Mouse (Mus musculus): ENCODE measurements around the gene Fastk. TPM values are rescaled to one million over a fixed set of nuclear protein-coding genes. Genes with fewer than 3 reads are reported as not detected.

Gene Fastk
- total and polyA plus RNA-seq, 2 experiments from 2014 or later: 97.9 to 174 TPM

GRCm38 (mm10) chr5:24474723-24475261 lies 29.7 kb upstream of the Fastk start:
- H3K9ac ChIP-seq (replicated peaks; ENCODE audit: low read length, poor library complexity, severe bottlenecking): peak overlapping the region; percentile 36
- DNase-seq (ENCODE audit: low spot score) (peak; percentile 33), ATAC-seq (ENCODE audit: low FRiP score) (peak; percentile 14; the same call in 1 of the 2 replicates)
- WGBS: 7% methylated on average over 59 of the region's 67 CpGs
- peak overlapping the region; percentile 29 for H3K4me3 ChIP-seq (ENCODE audit: low read depth, low read length)
- H3K4me1 ChIP-seq (ENCODE audit: insufficient read depth, low read length): 0 out of 2 replicates have a peak, but pooled peaks cover 10% of the 10 kb centered on the region
- no peaks in the 10 kb centered on the region for H3K9me3 ChIP-seq (ENCODE audit: low read length)
- H3K27ac ChIP-seq (ENCODE audit: low read depth, low read length): no peak overlapping the region
- H3K27me3 ChIP-seq (ENCODE audit: insufficient read depth, low read length): no peaks in the 10 kb centered on the region
- peak overlapping the region; percentile 46 for H3K4me2 ChIP-seq (ENCODE audit: low read depth, low read length, poor library complexity, severe bottlenecking)
- H3K36me3 ChIP-seq (ENCODE audit: insufficient read depth, low read length): peaks cover 33% of the 10 kb centered on the region
- TF ChIP-seq CTCF (IDR thresholded peaks at IDR 0.05): peak; percentile 18; the same call in 1 of the 2 replicates

GRCm38 (mm10) chr5:24474025-24474722 lies 29.1 kb upstream of the Fastk start:
- no peaks in the 10 kb centered on the region for H3K9me3 ChIP-seq (ENCODE audit: low read length)
- peak; percentile 7; the same call in 1 of the 2 replicates for ATAC-seq (ENCODE audit: low FRiP score)
- H3K4me1 ChIP-seq (ENCODE audit: insufficient read depth, low read length): 0 out of 2 replicates have a peak, but pooled peaks cover 10% of the 10 kb centered on the region
- H3K36me3 ChIP-seq (ENCODE audit: insufficient read depth, low read length): peaks cover 27% of the 10 kb centered on the region
- TF ChIP-seq CTCF (IDR thresholded peaks at IDR 0.05): no peak
- H3K4me2 ChIP-seq (ENCODE audit: low read depth, low read length, poor library complexity, severe bottlenecking): peak overlapping the region; percentile 46
- DNase-seq (ENCODE audit: low spot score): no peak
- WGBS: 11% methylated on average over 63 of the region's 77 CpGs
- H3K27ac ChIP-seq (ENCODE audit: low read depth, low read length): no peak overlapping the region
- H3K4me3 ChIP-seq (ENCODE audit: low read depth, low read length): peak overlapping the region; percentile 29
- no peaks in the 10 kb centered on the region for H3K27me3 ChIP-seq (ENCODE audit: insufficient read depth, low read length)
- peak overlapping the region; percentile 36 for H3K9ac ChIP-seq (replicated peaks; ENCODE audit: low read length, poor library complexity, severe bottlenecking)

- H3K4me1 ChIP-seq (ENCODE audit: insufficient read depth, low read length): 0 out of 2 replicates have a peak, but pooled peaks cover 10% of the 10 kb centered on the region
- H3K27ac ChIP-seq (ENCODE audit: low read depth, low read length): no peak overlapping the region
- H3K9me3 ChIP-seq (ENCODE audit: low read length): no peaks in the 10 kb centered on the region
- no peak overlapping the region for H3K9ac ChIP-seq (replicated peaks; ENCODE audit: low read length, poor library complexity, severe bottlenecking)
- H3K4me2 ChIP-seq (ENCODE audit: low read depth, low read length, poor library complexity, severe bottlenecking): no peak overlapping the region
- ATAC-seq (ENCODE audit: low FRiP score) (no peak), DNase-seq (ENCODE audit: low spot score) (no peak)
- TF ChIP-seq CTCF (IDR thresholded peaks at IDR 0.05): no peak
- H3K4me3 ChIP-seq (ENCODE audit: low read depth, low read length): no peak overlapping the region
- H3K36me3 ChIP-seq (ENCODE audit: insufficient read depth, low read length): peaks cover 16% of the 10 kb centered on the region
- WGBS: 50% methylated on average over 7 of the region's 7 CpGs
- H3K27me3 ChIP-seq (ENCODE audit: insufficient read depth, low read length): no peaks in the 10 kb centered on the region
Measured at GRCm38 (mm10) chr5:24472884-24473619, 28.0 kb upstream of the Fastk start.

- DNase-seq (ENCODE audit: low spot score): peak; percentile 89
- no peak overlapping the region for H3K9ac ChIP-seq (replicated peaks; ENCODE audit: low read length, poor library complexity, severe bottlenecking)
- no peaks in the 10 kb centered on the region for H3K36me3 ChIP-seq (ENCODE audit: insufficient read depth, low read length)
- H3K27me3 ChIP-seq (ENCODE audit: insufficient read depth, low read length): no peaks in the 10 kb centered on the region
- TF ChIP-seq CTCF (IDR thresholded peaks at IDR 0.05): peak; percentile 95
- no peak overlapping the region for H3K27ac ChIP-seq (ENCODE audit: low read depth, low read length)
- H3K9me3 ChIP-seq (ENCODE audit: low read length): no peaks in the 10 kb centered on the region
- H3K4me2 ChIP-seq (ENCODE audit: low read depth, low read length, poor library complexity, severe bottlenecking): no peak overlapping the region
- 0 out of 2 replicates have a peak, but pooled peaks cover 15% of the 10 kb centered on the region for H3K4me1 ChIP-seq (ENCODE audit: insufficient read depth, low read length)
- peak; percentile 70 for ATAC-seq (ENCODE audit: low FRiP score)
- no peak overlapping the region for H3K4me3 ChIP-seq (ENCODE audit: low read depth, low read length)
- 12% methylated on average over 5 of the region's 5 CpGs for WGBS
Measured at GRCm38 (mm10) chr5:24470600-24470999, 25.5 kb upstream of the Fastk start.

GRCm38 (mm10) chr5:24466762-24467161 lies 21.7 kb upstream of the Fastk start:
- Histone ChIP-seq H3K4me1 (ENCODE audit: insufficient read depth, low read length) (0 out of 2 replicates have a peak, but pooled peaks cover 6% of the 10 kb centered on the region), H3K9ac (replicated peaks; ENCODE audit: low read length, poor library complexity, severe bottlenecking) (no peak overlapping the region), H3K27me3 (ENCODE audit: insufficient read depth, low read length) (no peaks in the 10 kb centered on the region), H3K27ac (ENCODE audit: low read depth, low read length) (no peak overlapping the region), H3K4me2 (ENCODE audit: low read depth, low read length, poor library complexity, severe bottlenecking) (peak overlapping the region; percentile 18; the same call in 1 of the 2 replicates), H3K36me3 (ENCODE audit: insufficient read depth, low read length) (no peaks in the 10 kb centered on the region), H3K4me3 (ENCODE audit: low read depth, low read length) (no peak overlapping the region), H3K9me3 (ENCODE audit: low read length) (no peaks in the 10 kb centered on the region)
- ATAC-seq (ENCODE audit: low FRiP score) (no peak), DNase-seq (ENCODE audit: low spot score) (no peak)
- TF ChIP-seq CTCF (IDR thresholded peaks at IDR 0.05): no peak
- 24% methylated on average over 12 of the region's 12 CpGs for WGBS
